Mouse (Mus musculus) CH12.LX (cell line): ENCODE measurements around the gene Vmn1r16. TPM values are rescaled to one million over a fixed set of nuclear protein-coding genes. Genes with fewer than 3 reads are reported as not detected.

Experiments used
- DNase-seq: peaks from one replicate; pipeline ENCODE4 v3.0.0-alpha.2; 2013; ENCODE audit errors: extremely low read depth
- H3K27ac ChIP-seq: 2 replicates; pipeline ENCODE4 v1.5.1; 2012; ENCODE audit warnings: low read depth, mild to moderate bottlenecking, control low read depth, moderate library complexity; ENCODE audit not compliant: insufficient read depth
- H3K27me3 ChIP-seq: replicated peaks from 2 replicates; pipeline ENCODE3; 2012; ENCODE audit warnings: inconsistent platforms
- H3K36me3 ChIP-seq, 2 experiments: replicated peaks in 1 of 2; 2 replicates each; pipeline versions ENCODE3 to v1.6.1; 2012; ENCODE audit warnings: inconsistent platforms in 1 of 2, low read length in 1 of 2, mild to moderate bottlenecking in 1 of 2, mixed read lengths in 1 of 2, moderate library complexity in 1 of 2; ENCODE audit not compliant: control insufficient read depth in 1 of 2, insufficient read depth in 1 of 2
- H3K4me1 ChIP-seq, 2 experiments: 2 replicates each; pipeline ENCODE4 v1.6.1; 2012; ENCODE audit warnings: inconsistent platforms in 1 of 2, moderate library complexity in 1 of 2; ENCODE audit not compliant: insufficient read depth in 2 of 2, control insufficient read depth in 1 of 2
- H3K4me2 ChIP-seq: 2 replicates; pipeline ENCODE4 v1.6.1; 2012; ENCODE audit warnings: low read depth, mild to moderate bottlenecking, control low read depth; ENCODE audit not compliant: poor library complexity, insufficient read depth, severe bottlenecking
- H3K4me3 ChIP-seq, 3 experiments: fragments of 150-350 bp in 1 of 3; sonication (generic) in 1 of 3; replicated peaks in 1 of 3; 2 replicates each; pipeline versions ENCODE3 to v1.5.1; 2011 to 2012; ENCODE audit warnings: low read depth in 2 of 3, low read length in 2 of 3, mild to moderate bottlenecking in 2 of 3, moderate library complexity in 2 of 3, control low read depth in 1 of 3, improper control_type of control experiment in 1 of 3, inconsistent platforms in 1 of 3, mixed read lengths in 1 of 3; ENCODE audit not compliant: poor library complexity in 1 of 3
- H3K79me2 ChIP-seq: replicated peaks from 2 replicates; pipeline ENCODE4 v1.6.1; 2012; ENCODE audit warnings: mild to moderate bottlenecking, moderate library complexity; ENCODE audit not compliant: control insufficient read depth, poor library complexity, insufficient read depth, severe bottlenecking; ENCODE audit errors: extremely low read depth
- H3K9ac ChIP-seq: 2 replicates; pipeline ENCODE4 v1.6.1; 2012; ENCODE audit warnings: low read depth, mild to moderate bottlenecking, control low read depth, moderate library complexity; ENCODE audit not compliant: insufficient read depth
- H3K9me3 ChIP-seq: replicated peaks from 2 replicates; pipeline ENCODE3; 2012; ENCODE audit warnings: low read length, inconsistent platforms, mixed read lengths
- BHLHE40 ChIP-seq: IDR thresholded peaks from 2 replicates; pipeline ENCODE4 v1.6.1; 2011; ENCODE audit warnings: mild to moderate bottlenecking, low read depth, low read length, improper control_type of control experiment
- EP300 ChIP-seq: IDR thresholded peaks from 2 replicates; pipeline ENCODE4 v1.6.1; 2011; ENCODE audit warnings: low read length, improper control_type of control experiment
- ETS1 ChIP-seq: conservative IDR thresholded peaks from 2 replicates; pipeline ENCODE4 v1.6.1; 2012; ENCODE audit warnings: low read depth, mild to moderate bottlenecking, inconsistent platforms, low read length, improper control_type of control experiment, moderate library complexity
- IRF4 ChIP-seq: IDR thresholded peaks from 2 replicates; pipeline ENCODE4 v1.6.1; 2014; ENCODE audit warnings: low read depth, mild to moderate bottlenecking, inconsistent platforms, low read length, improper control_type of control experiment
- MAFK ChIP-seq: IDR thresholded peaks from 2 replicates; pipeline ENCODE4 v1.6.1; 2011; ENCODE audit warnings: low read length, improper control_type of control experiment; ENCODE audit not compliant: insufficient replicate concordance
- MEF2A ChIP-seq: IDR thresholded peaks from 2 replicates; pipeline ENCODE4 v1.6.1; 2014; ENCODE audit warnings: low read depth, mild to moderate bottlenecking, inconsistent platforms, low read length, improper control_type of control experiment, borderline replicate concordance
- NRF1 ChIP-seq: IDR thresholded peaks from 2 replicates; pipeline ENCODE4 v1.6.1; 2014; ENCODE audit warnings: low read depth, mild to moderate bottlenecking, inconsistent platforms, low read length, improper control_type of control experiment, moderate library complexity
- POLR2A ChIP-seq: IDR thresholded peaks from 2 replicates; pipeline ENCODE4 v1.6.1; 2011; ENCODE audit warnings: low read depth, mild to moderate bottlenecking, improper control_type of control experiment, low read length
- POLR2AphosphoS2 ChIP-seq: IDR thresholded peaks from 2 replicates; pipeline ENCODE4 v1.6.1; 2011; ENCODE audit warnings: low read depth, low read length, improper control_type of control experiment
- RAD21 ChIP-seq: IDR thresholded peaks from 2 replicates; pipeline ENCODE4 v1.6.1; 2011; ENCODE audit warnings: low read depth, mild to moderate bottlenecking, low read length, improper control_type of control experiment, moderate library complexity
- USF1 ChIP-seq: IDR thresholded peaks from 2 replicates; pipeline ENCODE4 v1.6.1; 2014; ENCODE audit warnings: low read depth, mild to moderate bottlenecking, inconsistent platforms, low read length, improper control_type of control experiment
- ZC3H11A ChIP-seq: IDR thresholded peaks from 2 replicates; pipeline ENCODE4 v1.6.1; 2012; ENCODE audit warnings: low read depth, mild to moderate bottlenecking, inconsistent platforms, low read length, improper control_type of control experiment
- ZNF384 ChIP-seq: IDR thresholded peaks from 2 replicates; pipeline ENCODE4 v1.6.1; 2012; ENCODE audit warnings: low read depth, low read length, improper control_type of control experiment, inconsistent platforms
- dilution Hi-C: fragments of 300-500 bp; cut with MboI; formaldehyde crosslinking; loops from 2 replicates; pipeline ENCODE4 v1.14.3; 2020; ENCODE audit warnings: low sequenced_read_pairs; ENCODE audit not compliant: extremely low pct_unique_long_range_greater_than_20kb, extremely low pct_ligation_motif_present
- in situ Hi-C: fragments of 300-500 bp; cut with MboI; formaldehyde crosslinking; loops from 3 replicates; pipeline ENCODE4 v1.14.3; 2019; ENCODE audit warnings: low sequenced_read_pairs, low pct_ligation_motif_present, low pct_unique_long_range_greater_than_20kb, mixed read lengths
- polyA plus RNA-seq: library from polyadenylated mRNA; unstranded; fragments of >175 nt; gene quantifications from 2 replicates; pipeline ENCODE4 v1.2.1, GENCODE M21; 2012; ENCODE audit warnings: low read depth; ENCODE audit not compliant: insufficient read length
- total RNA-seq, 2 experiments: library from RNA; depleted of rRNA; stranded (reverse); fragments of 300-350 nt in 1 of 2; fragments of >200 nt in 1 of 2; gene quantifications; 2 replicates each; pipeline ENCODE4 v1.2.3; 2012 to 2014

The Vmn1r16 gene
- total and polyA plus RNA-seq, 3 experiments: not detected

- Histone ChIP-seq H3K4me1 (no peaks in the 10 kb centered on the region), H3K4me3 (no peak overlapping the region), H3K4me2 (no peak overlapping the region), H3K79me2 (no peaks in the 10 kb centered on the region)
- in situ Hi-C loops: no loop called here
- TF ChIP-seq MEF2A (no peak), BHLHE40 (no peak), ETS1 (no peak)
- TF ChIP-seq, all 38 proteins: peak for 0
- dilution Hi-C loops: no loop called here
- Histone ChIP-seq H3K9ac (no peak overlapping the region), H3K27ac (no peak overlapping the region), H3K9me3 (no peaks in the 10 kb centered on the region), H3K36me3 (no peaks in the 10 kb centered on the region), H3K27me3 (no peaks in the 10 kb centered on the region)
- DNase-seq: no peak
These were observed 3.1 kb downstream of the Vmn1r16 start for GRCm38 (mm10) chr6:57326176-57326575.

GRCm38 (mm10) chr6:57278952-57279351 is 50.3 kb downstream of the Vmn1r16 start:
- H3K36me3 ChIP-seq: no peaks in the 10 kb centered on the region
- no peak overlapping the region for H3K4me3 ChIP-seq
- in situ Hi-C loops (no loop called here), dilution Hi-C loops (no loop called here)
- no peaks in the 10 kb centered on the region for H3K9me3 ChIP-seq
- TF ChIP-seq RAD21: no peak
- no peak for TF ChIP-seq MAFK
- no peak for TF ChIP-seq IRF4
- no peak for TF ChIP-seq POLR2A
- no peak for TF ChIP-seq ZC3H11A
- no peak for TF ChIP-seq USF1
- no peak for TF ChIP-seq ZNF384
- no peak for TF ChIP-seq NRF1
- TF ChIP-seq POLR2AphosphoS2: no peak
- no peak for TF ChIP-seq EP300
- no peaks in the 10 kb centered on the region for H3K4me1 ChIP-seq
- no peak for DNase-seq
- no peak overlapping the region for H3K4me2 ChIP-seq
- H3K9ac ChIP-seq: no peak overlapping the region
- H3K27ac ChIP-seq: no peak overlapping the region
- H3K79me2 ChIP-seq: no peaks in the 10 kb centered on the region
- H3K27me3 ChIP-seq: no peaks in the 10 kb centered on the region

GRCm38 (mm10) chr6:57272517-57272916 is 56.8 kb downstream of the Vmn1r16 start:
- in situ Hi-C loops (no loop called here), dilution Hi-C loops (no loop called here)
- Histone ChIP-seq H3K9ac (no peak overlapping the region), H3K27me3 (no peaks in the 10 kb centered on the region), H3K4me1 (no peaks in the 10 kb centered on the region), H3K27ac (no peak overlapping the region), H3K36me3 (no peaks in the 10 kb centered on the region), H3K4me2 (no peak overlapping the region), H3K4me3 (no peak overlapping the region), H3K79me2 (no peaks in the 10 kb centered on the region), H3K9me3 (no peaks in the 10 kb centered on the region)
- DNase-seq: no peak
- no peak for TF ChIP-seq RAD21
- TF ChIP-seq, all 38 proteins: peak for 0
